Mouse (Mus musculus): Measurements from ENCODE around the gene Fgf8.

Gene Fgf8

GRCm38 (mm10) chr19:45742218-45742983 lies at the start of gene Fgf8:
Gene Fgf8, minus strand, starts transcription at chr19:45742915.
- DNase-seq (ENCODE audit: low spot score): peak; percentile 33

GRCm38 (mm10) chr19:45792404-45792803 lies 49.7 kb upstream of the Fgf8 start:
- no peak for DNase-seq (ENCODE audit: low spot score)

DNA sequence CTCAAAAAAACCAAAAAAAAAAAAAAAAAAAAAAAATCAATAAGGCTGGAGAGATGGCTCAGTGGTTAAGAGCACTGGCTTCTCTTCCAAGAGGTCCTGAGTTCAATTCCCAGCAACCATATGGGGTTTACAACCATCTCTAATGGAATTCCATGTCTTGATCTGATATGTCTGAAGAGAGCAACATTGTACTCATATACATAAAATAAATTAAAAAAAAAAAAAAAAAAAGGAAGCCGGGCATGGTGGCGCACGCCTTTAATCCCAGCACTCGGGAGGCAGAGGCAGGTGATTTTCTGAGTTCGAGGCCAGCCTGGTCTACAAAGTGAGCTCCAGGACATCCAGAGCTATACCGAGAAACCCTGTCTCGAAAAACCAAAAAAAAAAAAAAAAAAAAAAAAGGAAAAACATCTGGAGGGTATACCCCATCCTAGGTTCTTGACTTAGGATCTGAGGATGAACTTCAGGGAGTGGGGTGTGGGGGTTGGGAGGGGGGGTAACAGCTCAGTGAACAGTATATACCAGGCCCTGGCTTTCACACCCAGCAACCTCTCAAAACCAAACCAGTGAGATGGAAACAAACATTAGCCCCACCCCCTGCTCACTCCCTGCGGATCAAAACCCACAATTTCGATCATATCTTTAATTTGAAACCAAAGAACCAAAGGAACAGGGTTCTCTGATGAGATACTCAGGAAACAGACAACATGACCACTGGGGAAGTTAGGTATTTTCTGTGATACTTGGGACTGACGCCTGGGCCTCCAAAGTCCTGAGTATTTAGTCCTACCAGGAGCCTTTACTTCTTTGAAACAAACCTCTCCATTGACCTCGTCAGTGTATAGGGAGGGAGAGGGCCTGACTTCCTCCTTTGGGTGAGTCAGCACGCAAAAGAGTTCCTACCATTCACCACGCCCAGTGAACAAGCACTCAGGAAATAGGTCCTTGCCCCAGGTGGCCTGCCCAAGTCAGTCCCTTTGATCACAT lies 47.5 kb upstream of the Fgf8 start:
- peak; percentile 45 for DNase-seq (ENCODE audit: low spot score)

- no peak for DNase-seq (ENCODE audit: low spot score)
Measured at GRCm38 (mm10) chr19:45789365-45789764, 46.6 kb upstream of the Fgf8 start.

GRCm38 (mm10) chr19:45788337-45788736 lies 45.6 kb upstream of the Fgf8 start:
- DNase-seq (ENCODE audit: low spot score): no peak

DNA sequence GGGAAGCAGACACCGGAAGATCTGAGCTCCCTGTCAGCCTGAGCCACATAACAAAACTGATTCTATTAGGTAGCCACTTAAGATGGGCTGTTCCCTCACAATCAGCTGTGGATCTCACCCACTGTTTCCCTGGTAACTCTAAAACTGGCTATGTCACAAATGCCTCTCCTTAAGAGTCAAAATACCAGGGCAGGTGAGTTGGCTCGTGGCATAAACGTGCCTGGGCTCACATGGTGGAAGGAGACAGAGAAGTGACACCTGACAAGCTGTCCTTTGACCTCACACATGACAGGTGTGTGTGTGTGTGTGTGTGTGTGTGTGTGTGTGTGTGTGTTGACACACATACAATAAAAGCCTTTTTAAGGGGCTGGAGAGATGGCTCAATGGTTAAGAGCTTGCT lies 44.7 kb upstream of the Fgf8 start:
- DNase-seq (ENCODE audit: low spot score): no peak

DNA sequence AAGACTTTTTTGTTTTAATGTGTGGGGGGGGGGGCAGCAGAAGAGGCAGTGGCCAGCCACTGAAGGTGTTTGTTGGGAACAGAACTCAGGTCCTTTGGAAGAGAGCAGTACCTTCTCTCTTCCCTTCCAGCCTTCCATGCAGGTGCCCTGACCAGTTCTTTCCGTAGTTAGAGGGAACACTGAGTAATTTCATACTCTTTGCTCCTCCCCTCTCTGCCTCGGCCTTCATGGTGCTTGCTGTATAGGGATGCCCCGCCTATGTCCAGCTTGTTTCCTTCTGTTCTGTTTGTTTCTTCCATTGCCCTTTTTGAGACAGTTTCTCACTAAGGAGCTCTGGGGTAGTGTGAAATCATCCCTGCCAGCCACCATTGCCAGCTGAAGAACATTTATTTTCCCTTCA lies 42.8 kb upstream of the Fgf8 start:
- DNase-seq (ENCODE audit: low spot score): no peak

DNA sequence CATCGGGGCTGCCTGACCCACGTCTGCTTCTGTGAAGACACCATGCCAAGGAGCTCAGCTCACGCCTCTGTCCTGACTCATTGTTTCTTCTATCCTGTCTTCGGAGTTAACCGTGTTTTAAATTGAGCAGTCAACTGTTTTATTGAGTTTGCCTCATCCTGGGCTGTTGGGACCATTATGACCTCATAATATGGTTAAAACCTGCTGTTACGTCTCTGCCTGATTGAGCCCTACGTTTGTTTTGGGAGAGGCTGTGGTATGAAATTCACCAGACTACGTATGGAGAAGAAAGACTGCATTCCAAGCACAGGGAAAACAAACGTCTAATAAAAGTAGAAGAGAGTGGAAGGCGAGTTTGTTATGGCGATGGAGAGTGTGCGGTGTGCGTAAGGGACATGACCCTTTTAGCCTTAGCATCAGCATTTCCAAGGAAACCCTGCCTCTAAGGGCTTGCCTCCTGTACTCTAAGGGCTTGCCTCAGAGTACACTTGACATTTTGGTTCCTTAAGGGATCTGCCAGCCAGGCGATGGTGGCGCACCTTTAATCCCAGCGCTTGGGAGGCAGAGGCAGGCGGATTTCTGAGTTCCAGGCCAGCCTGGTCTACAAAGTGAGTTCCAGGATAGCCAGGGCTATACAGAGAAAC lies 41.3 kb upstream of the Fgf8 start:
- no peak for DNase-seq (ENCODE audit: low spot score)

- peak; percentile 99 for DNase-seq (ENCODE audit: low spot score)
Measured at GRCm38 (mm10) chr19:45783181-45783932, 40.6 kb upstream of the Fgf8 start, which contains the start of gene Mgea5. Gene Mgea5, minus strand, starts transcription at chr19:45783837.

GRCm38 (mm10) chr19:45782315-45783001 lies 39.7 kb upstream of the Fgf8 start:
- DNase-seq (ENCODE audit: low spot score): peak; percentile 62

DNA sequence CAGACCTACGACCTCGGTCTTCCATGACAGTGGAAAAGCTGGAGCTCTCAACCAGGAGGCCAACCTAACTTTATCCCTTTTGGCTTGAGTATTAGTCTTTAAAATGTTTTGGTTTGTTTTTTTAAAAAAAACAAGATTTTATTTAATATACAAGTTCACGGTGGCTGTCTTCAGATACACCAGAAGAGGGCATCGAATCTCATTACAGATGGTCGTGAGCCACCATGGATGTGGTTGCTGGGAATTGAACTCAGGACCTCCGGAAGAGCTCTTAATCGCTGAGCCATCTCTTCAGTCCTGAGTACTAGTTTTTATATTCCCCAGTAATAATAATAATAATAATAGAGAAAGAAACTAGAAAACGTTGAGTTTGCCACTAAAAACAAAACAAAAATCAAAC lies 39.0 kb upstream of the Fgf8 start:
- no peak for DNase-seq (ENCODE audit: low spot score)

GRCm38 (mm10) chr19:45780350-45780915 lies 37.7 kb upstream of the Fgf8 start:
- peak; percentile 27 for DNase-seq (ENCODE audit: low spot score)

DNA sequence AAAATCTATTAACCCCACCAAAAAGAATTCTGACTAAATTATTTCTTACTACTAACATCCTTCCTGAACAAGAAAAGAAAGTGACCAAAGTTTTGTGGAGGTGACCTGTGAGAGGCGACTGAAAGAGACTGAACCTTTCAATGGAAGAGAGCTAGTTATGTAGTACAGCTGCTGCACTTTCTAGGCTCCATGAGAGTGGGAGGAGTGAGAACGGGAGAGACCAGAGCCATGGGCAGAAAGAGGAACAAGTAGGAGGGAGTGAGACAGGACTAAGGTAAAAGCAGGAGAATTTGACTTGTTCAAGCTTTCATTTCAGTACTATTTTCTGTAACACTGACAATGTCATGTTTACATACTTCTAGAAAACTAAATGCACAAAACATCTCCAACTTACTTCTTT lies 32.8 kb upstream of the Fgf8 start:
- no peak for DNase-seq (ENCODE audit: low spot score)

GRCm38 (mm10) chr19:45771501-45771900 lies 28.8 kb upstream of the Fgf8 start:
- no peak for DNase-seq (ENCODE audit: low spot score)

GRCm38 (mm10) chr19:45760810-45761209 lies 18.1 kb upstream of the Fgf8 start:
- no peak for DNase-seq (ENCODE audit: low spot score)

DNA sequence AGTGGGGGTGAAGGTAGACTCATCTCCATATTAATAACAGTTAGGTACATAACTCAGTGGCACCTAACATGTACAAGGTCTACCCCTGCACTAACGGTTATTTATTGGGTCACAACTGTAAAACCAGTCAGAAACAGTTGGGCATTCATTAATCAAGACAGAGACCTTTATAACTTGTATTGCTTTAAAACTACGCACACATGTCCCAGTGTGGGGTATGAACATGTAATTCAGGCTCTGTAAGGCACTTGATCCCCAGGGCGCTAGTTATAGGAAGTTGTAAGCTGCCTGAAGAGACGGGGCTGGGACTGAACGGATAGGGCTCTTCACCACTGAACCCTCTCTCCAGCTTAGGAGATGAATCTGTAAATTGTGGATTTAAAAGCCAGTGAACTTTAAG lies 16.0 kb upstream of the Fgf8 start:
- no peak for DNase-seq (ENCODE audit: low spot score)

- no peak for DNase-seq (ENCODE audit: low spot score)
Measured at GRCm38 (mm10) chr19:45753551-45753950, 10.8 kb upstream of the Fgf8 start.

DNA sequence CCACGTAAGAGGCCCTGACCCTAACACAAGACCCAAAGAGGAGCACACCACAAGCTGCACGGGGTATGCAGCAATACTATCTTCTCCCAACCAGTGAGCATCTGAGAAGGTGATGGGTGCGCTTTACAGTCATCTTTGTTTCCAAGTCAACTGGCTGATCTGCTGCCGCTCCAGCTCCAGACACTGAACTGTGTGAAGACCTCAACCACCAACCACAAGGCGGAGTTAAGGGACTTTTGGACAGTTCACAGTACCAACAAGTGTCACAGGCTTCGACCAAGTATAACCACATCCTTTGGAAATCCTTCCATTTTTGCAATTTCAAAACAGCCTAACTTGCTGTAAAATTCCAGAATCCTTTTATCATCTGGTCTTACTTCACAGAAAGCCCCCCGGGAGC lies 9.2 kb upstream of the Fgf8 start:
- peak; percentile 56 for DNase-seq (ENCODE audit: low spot score)

GRCm38 (mm10) chr19:45749243-45750043 lies 6.7 kb upstream of the Fgf8 start, which contains the start of gene Npm3:
Gene Npm3, minus strand, starts transcription at chr19:45749591.
- DNase-seq (ENCODE audit: low spot score): peak; percentile 84

Measured in T-cell, adult 2 months (primary cell).